Mouse (Mus musculus) C2C12 (cell line): ENCODE measurements at regions not wholly inside any gene's neighbourhood (a gene's known extent, or its start where the extent isn't known, plus 50 kb on each side); places are given as distances from the start of the nearest gene placed in this dataset.
A peak's percentile ranks its signal among the peaks of the same experiment; 100 is the strongest.

Experiments used
- CEBPB ChIP-seq: IDR thresholded peaks from one replicate; pipeline ENCODE4 v1.6.1; 2011; ENCODE audit warnings: low read depth, mild to moderate bottlenecking, control low read depth, moderate library complexity
- CTCF ChIP-seq: IDR thresholded peaks from one replicate; pipeline ENCODE4 v1.5.1; 2011; ENCODE audit not compliant: control insufficient read depth, insufficient read depth, insufficient read length
- FOSL1 ChIP-seq: IDR thresholded peaks from one replicate; pipeline ENCODE4 v1.8.0; 2011; ENCODE audit warnings: mild to moderate bottlenecking, low read length; ENCODE audit not compliant: poor library complexity, insufficient read depth, severe bottlenecking
- MAX ChIP-seq: IDR thresholded peaks from one replicate; pipeline ENCODE4 v1.6.1; 2011; ENCODE audit warnings: mild to moderate bottlenecking, control low read depth
- MYOD1 ChIP-seq: IDR thresholded peaks from one replicate; pipeline ENCODE4 v1.6.1; 2011; ENCODE audit warnings: low read depth; ENCODE audit not compliant: control insufficient read depth, insufficient read length
- MYOG ChIP-seq: IDR thresholded peaks from one replicate; pipeline ENCODE4 v1.6.1; 2011; ENCODE audit not compliant: control insufficient read depth, insufficient read length; ENCODE audit errors: extremely low read depth
- USF1 ChIP-seq: IDR thresholded peaks from one replicate; pipeline ENCODE4 v1.6.1; 2011; ENCODE audit warnings: low read depth, mild to moderate bottlenecking, control low read depth, moderate library complexity

DNA sequence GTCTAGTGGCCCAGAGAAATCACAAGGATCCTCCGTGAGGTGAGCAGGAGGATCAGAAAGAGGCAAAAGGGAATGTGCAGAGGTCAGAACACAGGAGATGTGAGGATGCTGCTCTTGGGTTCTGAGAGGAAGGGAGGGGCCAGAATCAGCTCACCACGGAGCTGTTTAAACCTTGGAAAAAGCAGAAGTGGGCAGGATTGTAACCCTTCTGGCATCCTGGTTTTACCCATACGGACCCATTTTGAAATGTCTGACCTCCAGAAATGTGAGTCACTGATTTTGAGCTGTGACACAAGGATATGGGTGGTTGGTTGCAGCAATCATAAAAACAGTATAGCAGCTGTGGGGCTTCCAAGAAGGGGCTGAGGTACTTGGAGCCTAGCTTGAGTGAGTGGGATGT is 56.6 kb upstream of the Laptm4a start:
- TF ChIP-seq CTCF (no peak), USF1 (no peak), CEBPB (peak; percentile 72), MYOG (no peak), MAX (no peak), MYOD1 (peak; percentile 6), FOSL1 (no peak)
